Mouse (Mus musculus): ENCODE measurements at regions not wholly inside any gene's neighbourhood (a gene's known extent, or its start where the extent isn't known, plus 50 kb on each side); places are given as distances from the start of the nearest gene placed in this dataset.

DNA sequence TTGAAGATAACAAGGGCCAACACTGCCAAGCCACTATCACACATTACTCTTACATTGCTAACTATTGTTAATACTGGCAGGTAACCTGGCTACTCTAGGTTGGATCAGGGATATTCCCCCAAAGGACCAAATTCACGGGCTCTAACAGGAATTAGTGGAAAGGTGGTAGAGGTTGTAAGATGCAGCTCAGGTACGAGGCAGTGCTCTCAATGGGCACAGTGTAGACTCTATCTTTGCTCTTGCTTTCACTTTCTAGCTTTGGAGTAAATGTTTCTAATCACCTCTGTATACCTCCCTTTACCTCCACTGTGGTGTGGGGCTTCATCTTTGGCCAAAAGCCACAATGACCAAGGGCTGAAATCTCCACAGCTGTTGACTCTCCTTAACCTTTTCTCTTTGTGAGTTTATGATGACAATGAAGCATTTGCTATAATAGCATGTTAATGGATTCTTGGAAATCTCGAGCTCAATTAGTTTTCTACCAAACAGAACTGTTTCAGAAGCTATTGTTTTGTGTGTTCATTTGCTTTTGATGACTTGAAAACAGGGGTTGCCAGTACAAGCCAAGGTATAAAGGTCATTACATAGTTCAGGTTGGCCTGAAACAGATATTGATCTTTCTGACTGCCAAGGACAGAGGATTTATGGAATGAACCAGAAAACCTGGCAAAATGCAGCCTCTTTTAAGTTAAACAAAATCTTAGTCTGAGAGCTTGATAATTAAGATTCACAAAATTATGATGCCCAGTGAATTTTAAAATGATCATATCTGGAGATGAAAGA lies 454.1 kb downstream of the 1190002N15Rik start:
- no peak overlapping the region for H3K4me2 ChIP-seq
- no peaks in the 10 kb centered on the region for H3K9me3 ChIP-seq
- no peak overlapping the region for H3K9ac ChIP-seq
- H3K27ac ChIP-seq (replicated peaks) = no peak overlapping the region
- WGBS = 71% methylated on average over 3 of the region's 3 CpGs
- no peak for ATAC-seq (ENCODE audit: low FRiP score, low read depth)
- H3K4me3 ChIP-seq = no peak overlapping the region
- H3K4me1 ChIP-seq (replicated peaks) = no peaks in the 10 kb centered on the region
- H3K27me3 ChIP-seq = no peaks in the 10 kb centered on the region
- no peaks in the 10 kb centered on the region for H3K36me3 ChIP-seq

- H3K9me3 ChIP-seq = no peaks in the 10 kb centered on the region
- no peaks in the 10 kb centered on the region for H3K36me3 ChIP-seq
- no peaks in the 10 kb centered on the region for H3K27me3 ChIP-seq
- no peak overlapping the region for H3K4me2 ChIP-seq
- H3K4me3 ChIP-seq = no peak overlapping the region
- H3K9ac ChIP-seq = no peak overlapping the region
- ATAC-seq (ENCODE audit: low FRiP score, low read depth) = no peak
- 38% methylated on average over 2 of the region's 2 CpGs for WGBS
- H3K4me1 ChIP-seq (replicated peaks) = no peaks in the 10 kb centered on the region
- H3K27ac ChIP-seq (replicated peaks) = no peak overlapping the region
These were observed 463.0 kb downstream of the 1190002N15Rik start for GRCm38 (mm10) chr9:94074904-94075303.

GRCm38 (mm10) chr9:94067121-94067520 lies 470.8 kb downstream of the 1190002N15Rik start:
- no peaks in the 10 kb centered on the region for H3K27me3 ChIP-seq
- no peak overlapping the region for H3K4me2 ChIP-seq
- ATAC-seq (ENCODE audit: low FRiP score, low read depth) = no peak
- whole genome bisulfite sequencing = 66% methylated on average over 1 of the region's 1 CpGs
- no peak overlapping the region for H3K9ac ChIP-seq
- H3K4me1 ChIP-seq (replicated peaks) = no peaks in the 10 kb centered on the region
- H3K36me3 ChIP-seq = no peaks in the 10 kb centered on the region
- H3K27ac ChIP-seq (replicated peaks) = no peak overlapping the region
- H3K4me3 ChIP-seq = no peak overlapping the region
- H3K9me3 ChIP-seq = no peaks in the 10 kb centered on the region

DNA sequence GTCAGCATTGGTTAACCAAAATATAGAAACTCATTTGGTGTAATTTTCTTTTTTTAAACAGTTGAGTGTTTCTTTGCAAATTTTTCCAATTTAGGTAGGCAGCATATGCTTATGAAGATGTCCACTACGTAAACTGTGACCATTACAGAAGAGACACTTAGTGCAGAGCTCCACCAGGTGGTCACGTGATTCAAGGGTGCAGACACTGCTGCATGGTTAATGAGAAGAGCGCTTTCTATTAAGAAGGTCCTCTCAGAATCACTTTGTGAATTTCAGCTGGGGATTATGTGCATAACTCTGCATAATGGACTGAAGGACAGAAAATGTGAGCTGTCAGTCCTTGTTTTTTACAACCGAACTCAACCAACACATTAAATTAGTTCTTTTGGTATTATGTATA lies 484.7 kb downstream of the 1190002N15Rik start:
- Histone ChIP-seq H3K4me3 (no peak overlapping the region), H3K36me3 (no peaks in the 10 kb centered on the region), H3K27me3 (no peaks in the 10 kb centered on the region), H3K27ac (replicated peaks) (no peak overlapping the region), H3K9me3 (no peaks in the 10 kb centered on the region), H3K9ac (no peak overlapping the region), H3K4me1 (replicated peaks) (no peaks in the 10 kb centered on the region), H3K4me2 (no peak overlapping the region)
- no peak for ATAC-seq (ENCODE audit: low FRiP score, low read depth)
- 78% methylated on average over 4 of the region's 4 CpGs for WGBS

GRCm38 (mm10) chr9:94047845-94048244 lies 490.0 kb downstream of the 1190002N15Rik start:
- WGBS = 94% methylated on average over 7 of the region's 7 CpGs
- ATAC-seq (ENCODE audit: low FRiP score, low read depth) = no peak
- H3K9me3 ChIP-seq = no peaks in the 10 kb centered on the region

DNA sequence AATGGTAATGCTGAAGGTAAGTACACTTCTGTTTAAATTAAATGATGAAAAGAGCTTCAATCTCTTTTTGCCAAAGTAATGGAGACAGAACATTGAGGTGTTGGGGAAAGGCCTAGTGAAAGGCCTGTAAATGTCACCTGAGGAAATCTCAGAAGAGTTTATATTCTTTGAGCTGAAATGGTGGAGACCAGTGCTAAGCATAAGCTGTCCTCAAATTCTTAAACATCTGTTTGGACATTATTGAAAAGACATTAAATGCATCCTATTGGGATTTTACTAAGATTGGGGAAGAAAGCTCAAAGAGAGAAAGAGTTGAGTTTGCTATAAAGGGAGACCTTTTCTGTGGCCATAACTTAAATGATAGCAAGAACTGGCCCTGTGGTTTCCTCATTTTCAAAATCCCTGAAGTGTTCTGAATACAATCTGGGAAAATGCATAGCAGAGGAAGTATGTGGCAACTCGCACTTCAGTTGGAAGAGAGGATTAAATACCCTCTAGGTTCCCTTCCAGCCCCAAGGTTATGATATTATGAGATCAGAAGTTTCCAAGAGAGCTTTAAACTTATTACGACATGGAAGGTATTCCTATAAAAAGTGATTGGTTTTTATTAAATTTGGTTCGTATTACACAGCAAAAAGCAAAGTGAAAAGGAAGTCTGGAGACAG lies 492.3 kb downstream of the 1190002N15Rik start:
- 89% methylated on average over 3 of the region's 3 CpGs for WGBS
- Histone ChIP-seq H3K4me1 (replicated peaks) (no peaks in the 10 kb centered on the region), H3K27ac (replicated peaks) (no peak overlapping the region), H3K9ac (no peak overlapping the region), H3K9me3 (no peaks in the 10 kb centered on the region), H3K4me2 (no peak overlapping the region), H3K36me3 (no peaks in the 10 kb centered on the region), H3K4me3 (no peak overlapping the region), H3K27me3 (no peaks in the 10 kb centered on the region)
- ATAC-seq (ENCODE audit: low FRiP score, low read depth) = no peak

More at GRCm38 (mm10) chr9:94047845-94048244, 490.0 kb downstream of the 1190002N15Rik start:
- Histone ChIP-seq H3K9ac (no peak overlapping the region), H3K4me2 (no peak overlapping the region), H3K27me3 (no peaks in the 10 kb centered on the region), H3K4me1 (replicated peaks) (no peaks in the 10 kb centered on the region), H3K36me3 (no peaks in the 10 kb centered on the region), H3K4me3 (no peak overlapping the region), H3K27ac (replicated peaks) (no peak overlapping the region)

DNA sequence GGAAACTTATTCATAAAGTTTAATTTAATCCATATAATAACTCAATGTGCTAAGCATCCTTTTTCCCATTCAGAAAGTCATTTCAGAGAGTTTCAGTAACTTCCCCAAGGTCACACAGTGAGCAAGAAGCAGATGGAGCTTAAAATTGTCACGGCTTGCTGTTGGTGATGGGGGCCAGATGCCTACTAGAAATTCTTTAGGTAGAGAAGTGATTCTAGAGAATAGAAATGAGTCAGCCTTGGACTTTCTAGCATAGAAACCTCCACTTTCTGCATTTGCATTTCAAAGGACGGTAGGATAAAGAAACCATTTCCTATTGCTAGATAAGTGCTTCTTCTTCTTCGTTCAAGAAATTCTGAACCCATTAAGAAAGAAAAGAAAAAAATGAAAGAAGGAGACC lies 514.1 kb downstream of the 1190002N15Rik start:
- no peak overlapping the region for H3K4me3 ChIP-seq
- H3K4me1 ChIP-seq (replicated peaks) = no peaks in the 10 kb centered on the region
- H3K9ac ChIP-seq = no peak overlapping the region
- H3K4me2 ChIP-seq = no peak overlapping the region
- no peak overlapping the region for H3K27ac ChIP-seq (replicated peaks)
- no peaks in the 10 kb centered on the region for H3K36me3 ChIP-seq
- no peak for ATAC-seq (ENCODE audit: low FRiP score, low read depth)
- no peaks in the 10 kb centered on the region for H3K27me3 ChIP-seq
- WGBS = 54% methylated on average over 3 of the region's 3 CpGs
- no peaks in the 10 kb centered on the region for H3K9me3 ChIP-seq

DNA sequence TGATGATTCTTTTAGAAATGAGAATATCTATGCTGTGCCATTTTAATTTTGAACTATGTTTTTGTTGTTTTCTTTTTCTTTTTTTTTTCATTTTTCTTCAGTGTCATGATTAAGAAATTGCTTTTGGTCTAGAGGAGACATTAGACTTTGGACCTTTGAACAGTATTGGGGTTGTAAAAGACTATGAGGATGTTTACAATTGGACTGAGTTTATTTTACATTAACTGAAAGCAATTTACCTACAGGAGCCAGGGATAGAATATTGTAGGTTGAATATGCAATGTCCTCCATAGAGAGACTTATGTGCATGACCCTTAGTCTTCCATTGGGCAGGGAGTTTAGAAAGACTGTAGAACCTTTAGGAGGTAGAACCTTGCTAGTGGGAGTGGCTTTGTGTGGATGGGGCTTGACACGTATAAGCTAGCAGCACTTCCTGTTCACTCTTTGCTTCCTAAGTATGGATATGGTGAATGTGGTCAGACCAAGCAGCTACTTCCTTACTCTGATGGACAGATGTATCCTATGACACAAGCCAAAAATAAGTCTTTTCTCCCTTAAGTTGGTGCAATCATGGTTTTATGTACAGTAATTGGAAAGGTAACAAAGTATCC lies 516.5 kb downstream of the 1190002N15Rik start:
- no peak for ATAC-seq (ENCODE audit: low FRiP score, low read depth)
- H3K27me3 ChIP-seq = no peaks in the 10 kb centered on the region
- no peak overlapping the region for H3K9ac ChIP-seq
- H3K4me2 ChIP-seq = no peak overlapping the region
- H3K36me3 ChIP-seq = no peaks in the 10 kb centered on the region
- H3K4me3 ChIP-seq = no peak overlapping the region
- H3K4me1 ChIP-seq (replicated peaks) = no peaks in the 10 kb centered on the region
- 92% methylated on average over 1 of the region's 1 CpGs for WGBS
- H3K27ac ChIP-seq (replicated peaks) = no peak overlapping the region
- no peaks in the 10 kb centered on the region for H3K9me3 ChIP-seq

DNA sequence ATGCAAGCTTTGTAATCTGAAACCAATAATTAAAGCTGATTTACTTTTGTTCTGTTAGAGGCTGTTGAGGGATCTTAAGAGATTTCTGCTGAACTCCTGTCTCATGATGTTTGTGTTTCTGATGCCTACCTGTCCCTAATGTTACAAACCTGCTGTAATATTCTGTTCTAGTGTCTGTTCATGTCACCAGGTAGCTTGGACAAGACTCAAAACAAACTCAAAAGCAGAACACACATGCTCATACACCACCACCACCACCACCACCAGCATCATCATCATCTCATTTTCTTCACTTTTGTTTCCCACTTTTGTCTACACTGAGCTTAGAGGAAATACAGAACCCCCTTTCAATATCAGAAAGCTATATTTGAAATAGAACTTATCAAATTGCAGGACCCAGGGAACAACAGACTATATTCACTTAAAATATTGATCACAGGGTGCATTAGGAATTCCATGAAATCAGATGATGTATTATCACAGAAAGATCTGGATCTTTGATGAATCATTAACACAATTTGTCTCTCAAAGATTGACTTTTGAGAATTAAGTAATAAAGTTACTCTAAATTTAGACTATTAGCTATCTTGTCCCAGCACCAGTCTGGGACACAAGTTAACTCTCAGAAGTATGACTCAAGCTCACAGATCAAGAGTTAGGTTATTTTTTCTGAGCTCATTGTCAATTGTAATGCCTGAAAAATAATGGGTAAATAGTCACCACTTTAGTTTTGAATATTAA lies 521.0 kb downstream of the 1190002N15Rik start:
- H3K36me3 ChIP-seq = no peaks in the 10 kb centered on the region
- H3K9ac ChIP-seq = no peak overlapping the region
- H3K4me1 ChIP-seq (replicated peaks) = no peaks in the 10 kb centered on the region
- ATAC-seq (ENCODE audit: low FRiP score, low read depth) = no peak
- H3K4me2 ChIP-seq = no peak overlapping the region
- no peak overlapping the region for H3K4me3 ChIP-seq
- H3K27ac ChIP-seq (replicated peaks) = no peak overlapping the region
- H3K9me3 ChIP-seq = no peaks in the 10 kb centered on the region
- no peaks in the 10 kb centered on the region for H3K27me3 ChIP-seq

DNA sequence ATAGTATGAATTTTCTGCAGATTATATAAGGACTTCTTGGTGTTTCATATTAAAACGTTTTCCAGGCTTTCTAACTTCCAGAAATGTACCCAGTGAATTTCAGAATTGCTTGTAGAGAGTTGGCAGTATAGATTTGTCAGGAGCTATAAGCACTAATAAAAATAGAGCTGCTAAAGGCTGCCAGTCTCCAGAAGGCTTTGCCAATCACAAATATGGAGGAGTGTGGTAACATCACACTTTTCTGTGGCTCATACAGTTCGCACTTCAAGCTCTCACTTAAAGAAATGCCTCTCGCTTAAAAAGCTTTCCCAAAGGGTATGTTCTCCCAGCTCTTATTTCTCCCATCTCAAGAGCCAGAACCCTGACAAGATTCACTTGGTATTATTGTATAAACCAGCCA lies 545.7 kb downstream of the 1190002N15Rik start:
- no peak overlapping the region for H3K27ac ChIP-seq (replicated peaks)
- no peak for ATAC-seq (ENCODE audit: low FRiP score, low read depth)
- 84% methylated on average over 3 of the region's 3 CpGs for whole genome bisulfite sequencing

DNA sequence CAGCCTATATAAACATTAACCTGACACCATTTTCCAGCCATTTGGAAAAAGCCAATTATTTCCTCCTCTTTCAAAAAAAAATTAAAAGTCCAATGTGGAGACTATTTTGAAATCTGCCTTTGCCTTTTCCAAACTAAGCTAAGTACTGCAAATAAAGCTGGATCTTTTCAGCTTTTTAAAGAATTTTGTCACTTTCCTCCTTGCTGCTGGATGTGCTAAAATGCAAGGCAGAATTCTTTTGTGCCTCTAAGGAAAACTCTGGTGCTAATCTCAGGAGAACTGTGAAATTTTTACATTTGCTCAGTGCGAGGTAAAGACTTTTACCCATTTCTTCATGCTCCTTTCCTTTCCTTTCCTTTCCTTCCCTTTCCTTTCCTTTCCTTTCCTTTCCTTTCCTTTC lies 546.7 kb downstream of the 1190002N15Rik start:
- no peaks in the 10 kb centered on the region for H3K9me3 ChIP-seq
- H3K4me1 ChIP-seq (replicated peaks) = no peaks in the 10 kb centered on the region
- H3K27me3 ChIP-seq = no peaks in the 10 kb centered on the region
- ATAC-seq (ENCODE audit: low FRiP score, low read depth) = no peak
- H3K4me3 ChIP-seq = no peak overlapping the region
- 77% methylated on average over 1 of the region's 1 CpGs for WGBS
- H3K36me3 ChIP-seq = no peaks in the 10 kb centered on the region
- H3K4me2 ChIP-seq = no peak overlapping the region
- no peak overlapping the region for H3K27ac ChIP-seq (replicated peaks)
- no peak overlapping the region for H3K9ac ChIP-seq

More for the DNA sequence above, 545.7 kb downstream of the 1190002N15Rik start:
- H3K4me1 ChIP-seq (replicated peaks) = no peaks in the 10 kb centered on the region
- no peak overlapping the region for H3K4me3 ChIP-seq
- H3K9me3 ChIP-seq = no peaks in the 10 kb centered on the region
- no peak overlapping the region for H3K9ac ChIP-seq
- H3K36me3 ChIP-seq = no peaks in the 10 kb centered on the region
- no peak overlapping the region for H3K4me2 ChIP-seq
- no peaks in the 10 kb centered on the region for H3K27me3 ChIP-seq

DNA sequence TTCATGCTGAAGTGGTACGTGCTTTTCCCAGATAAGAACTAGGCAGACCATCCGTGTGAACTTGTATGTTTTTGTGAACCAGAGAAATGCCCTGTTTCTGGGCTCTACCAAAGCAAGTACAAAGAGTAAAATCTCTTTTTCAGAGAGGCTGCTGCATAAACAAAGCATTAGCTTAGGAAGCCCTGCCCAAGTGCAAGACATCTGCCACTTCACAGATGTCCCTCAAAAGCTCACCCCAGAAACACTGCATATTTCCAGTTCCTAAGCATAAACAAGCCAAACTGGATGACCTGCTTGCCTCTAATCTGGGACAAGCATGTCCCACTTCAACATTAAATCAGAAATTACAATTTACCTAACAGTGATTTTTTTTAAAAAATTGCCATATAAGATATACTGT lies 556.7 kb downstream of the 1190002N15Rik start:
- WGBS = 78% methylated on average over 2 of the region's 2 CpGs
- H3K4me3 ChIP-seq = no peak overlapping the region
- H3K4me2 ChIP-seq = no peak overlapping the region
- no peaks in the 10 kb centered on the region for H3K27me3 ChIP-seq
- H3K9ac ChIP-seq = no peak overlapping the region
- H3K9me3 ChIP-seq = no peaks in the 10 kb centered on the region
- no peaks in the 10 kb centered on the region for H3K4me1 ChIP-seq (replicated peaks)
- ATAC-seq (ENCODE audit: low FRiP score, low read depth) = no peak
- H3K36me3 ChIP-seq = no peaks in the 10 kb centered on the region
- no peak overlapping the region for H3K27ac ChIP-seq (replicated peaks)
